Mouse (Mus musculus) G1E (cell line): ENCODE measurements around the gene Zfand3. TPM values are rescaled to one million over a fixed set of nuclear protein-coding genes. Genes with fewer than 3 reads are reported as not detected.

ENCODE experiments used
- ATAC-seq: 2 replicates; pipeline ENCODE4 v1.8.0; 2016; ENCODE audit warnings: mild to moderate bottlenecking; ENCODE audit not compliant: insufficient number of reproducible peaks, poor library complexity, low FRiP score, severe bottlenecking; ENCODE audit errors: extremely low read depth
- DNase-seq: peaks from one replicate; pipeline ENCODE4 v3.0.0; 2012; ENCODE audit warnings: low spot score
- H3K27me3 ChIP-seq: 2 replicates; pipeline ENCODE4 v1.6.1; 2012; ENCODE audit warnings: mild to moderate bottlenecking, low read length, inconsistent platforms; ENCODE audit not compliant: insufficient read depth
- H3K36me3 ChIP-seq: replicated peaks from 2 replicates; pipeline ENCODE3; 2012; ENCODE audit warnings: mild to moderate bottlenecking, inconsistent platforms
- H3K4me1 ChIP-seq: 2 replicates; pipeline ENCODE4 v1.6.1; 2012; ENCODE audit warnings: low read depth, low read length, inconsistent platforms, mixed read lengths; ENCODE audit not compliant: insufficient read depth
- H3K4me3 ChIP-seq: 2 replicates; pipeline ENCODE4 v1.5.1; 2012; ENCODE audit warnings: low read depth, mild to moderate bottlenecking, inconsistent platforms, low read length, moderate library complexity, mixed read lengths
- H3K9me3 ChIP-seq: replicated peaks from 2 replicates; pipeline ENCODE4 v1.6.1; 2012; ENCODE audit warnings: inconsistent platforms
- CTCF ChIP-seq: IDR thresholded peaks from 2 replicates; pipeline ENCODE4 v1.5.1; 2012; ENCODE audit warnings: low read depth, low read length, inconsistent platforms, mixed read lengths
- GATA1 ChIP-seq: IDR thresholded peaks from 2 replicates; pipeline ENCODE4 v1.6.1; 2012; ENCODE audit warnings: borderline replicate concordance, low read length, inconsistent platforms, mixed read lengths
- GATA2 ChIP-seq: IDR thresholded peaks from 2 replicates; pipeline ENCODE4 v1.6.1; 2012; ENCODE audit warnings: low read depth, low read length, inconsistent platforms, borderline replicate concordance
- POLR2AphosphoS5 ChIP-seq: IDR thresholded peaks from 2 replicates; pipeline ENCODE4 v1.6.1; 2012; ENCODE audit warnings: low read depth, low read length, inconsistent platforms; ENCODE audit not compliant: insufficient replicate concordance
- TAL1 ChIP-seq: conservative IDR thresholded peaks from 2 replicates; pipeline ENCODE4 v1.6.1; 2012; ENCODE audit warnings: low read depth, low read length, inconsistent platforms, mixed read lengths
- polyA plus RNA-seq: library from polyadenylated mRNA; stranded (reverse); fragments of >175 nt; gene quantifications from 2 replicates; pipeline ENCODE4 v1.2.3, GENCODE M21; 2012
- total RNA-seq, 2 experiments: library from RNA; stranded (forward) in 1 of 2; stranded (reverse) in 1 of 2; fragments of 200-1000 nt in 1 of 2; fragments of >200 nt in 1 of 2; fragmentation: Nextera tagmentation in 1 of 2; gene quantifications; 2 replicates each; pipeline ENCODE4 v1.2.3; 2014 to 2017

Gene Zfand3
- total and polyA plus RNA-seq, 3 experiments, result 17.6 to 93.6 (median 49.2) TPM

DNA sequence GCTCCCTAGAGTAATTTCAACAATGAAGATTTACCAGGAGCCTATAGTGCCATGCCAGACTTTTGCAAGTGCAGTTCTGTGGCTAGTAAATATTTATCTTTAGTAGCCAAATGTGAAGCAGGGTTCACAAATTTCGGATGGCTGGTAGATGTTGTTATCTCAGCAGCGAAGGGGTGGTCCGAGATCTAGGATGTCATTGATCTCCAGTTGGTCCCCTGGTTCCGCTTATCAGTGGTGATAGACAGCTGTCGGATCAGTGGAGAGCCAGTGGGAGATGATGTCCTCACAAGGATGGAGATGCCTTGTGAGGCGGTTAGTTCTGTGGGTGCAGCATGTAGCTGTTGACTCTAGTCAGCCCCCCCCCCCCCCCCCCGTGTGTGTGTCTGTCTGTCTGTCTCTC, 82.2 kb downstream of the Zfand3 start:
- H3K36me3 ChIP-seq, result peaks cover 18% of the 10 kb centered on the region
- H3K27me3 ChIP-seq, result no peaks in the 10 kb centered on the region
- peaks cover 9% of the 10 kb centered on the region for H3K4me1 ChIP-seq
- ATAC-seq, result no peak
- DNase-seq, result no peak
- TF ChIP-seq POLR2AphosphoS5 (no peak), TAL1 (no peak), GATA1 (no peak), CTCF (no peak), GATA2 (no peak)
- no peaks in the 10 kb centered on the region for H3K9me3 ChIP-seq
- H3K4me3 ChIP-seq, result no peak overlapping the region

DNA sequence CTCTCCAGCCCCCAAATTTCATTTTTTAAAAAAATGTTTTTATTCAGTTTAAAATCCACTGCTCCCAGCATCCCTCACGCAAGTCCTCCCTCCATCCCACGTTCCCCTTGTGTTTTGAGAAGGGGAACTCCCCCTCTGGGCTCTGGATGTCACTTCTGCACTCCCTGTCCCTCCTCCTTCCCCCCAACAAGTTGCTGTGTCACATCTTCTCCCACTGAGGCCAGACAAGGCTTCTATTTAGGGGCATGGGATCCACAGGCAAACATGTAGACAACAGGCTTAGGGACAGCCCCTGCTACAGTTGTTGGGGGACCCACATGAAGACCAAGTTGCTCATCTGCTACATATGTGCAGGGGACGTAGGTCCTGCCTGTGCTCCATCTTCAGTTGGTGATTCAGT, 83.9 kb downstream of the Zfand3 start:
- H3K4me3 ChIP-seq, result no peak overlapping the region
- H3K36me3 ChIP-seq, result peaks cover 15% of the 10 kb centered on the region
- H3K27me3 ChIP-seq, result no peaks in the 10 kb centered on the region
- no peaks in the 10 kb centered on the region for H3K9me3 ChIP-seq
- ATAC-seq (no peak), DNase-seq (no peak)
- TF ChIP-seq POLR2AphosphoS5, result no peak
- no peak for TF ChIP-seq CTCF
- no peak for TF ChIP-seq GATA1
- no peak for TF ChIP-seq TAL1
- no peak for TF ChIP-seq GATA2
- H3K4me1 ChIP-seq, result peaks cover 9% of the 10 kb centered on the region

DNA sequence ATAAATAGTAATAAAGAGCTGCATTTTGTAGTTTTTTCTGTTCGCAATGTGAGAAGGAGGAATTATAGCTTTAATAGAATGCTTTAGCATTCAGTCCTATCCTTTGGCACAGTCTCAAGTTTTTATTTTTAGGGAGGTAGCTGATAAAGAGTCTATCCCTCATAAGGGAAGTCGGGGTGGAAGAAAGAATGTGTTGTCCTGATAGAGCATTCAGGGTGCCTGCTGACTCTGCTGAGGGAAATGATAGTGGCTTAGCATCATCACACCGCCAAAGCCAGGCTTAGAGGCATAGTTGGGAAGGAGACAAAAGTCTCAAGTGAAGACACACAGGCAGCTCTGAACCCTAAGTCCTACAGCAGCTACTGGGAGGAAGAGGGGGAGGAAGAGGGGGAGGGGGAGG, 85.9 kb downstream of the Zfand3 start:
- Histone ChIP-seq H3K9me3 (no peaks in the 10 kb centered on the region), H3K36me3 (peaks cover 15% of the 10 kb centered on the region), H3K4me3 (no peak overlapping the region), H3K4me1 (peaks cover 9% of the 10 kb centered on the region), H3K27me3 (no peaks in the 10 kb centered on the region)
- DNase-seq, result no peak
- no peak for TF ChIP-seq GATA2
- TF ChIP-seq TAL1, result no peak
- no peak for TF ChIP-seq CTCF
- no peak for TF ChIP-seq GATA1
- no peak for TF ChIP-seq POLR2AphosphoS5
- ATAC-seq, result no peak

DNA sequence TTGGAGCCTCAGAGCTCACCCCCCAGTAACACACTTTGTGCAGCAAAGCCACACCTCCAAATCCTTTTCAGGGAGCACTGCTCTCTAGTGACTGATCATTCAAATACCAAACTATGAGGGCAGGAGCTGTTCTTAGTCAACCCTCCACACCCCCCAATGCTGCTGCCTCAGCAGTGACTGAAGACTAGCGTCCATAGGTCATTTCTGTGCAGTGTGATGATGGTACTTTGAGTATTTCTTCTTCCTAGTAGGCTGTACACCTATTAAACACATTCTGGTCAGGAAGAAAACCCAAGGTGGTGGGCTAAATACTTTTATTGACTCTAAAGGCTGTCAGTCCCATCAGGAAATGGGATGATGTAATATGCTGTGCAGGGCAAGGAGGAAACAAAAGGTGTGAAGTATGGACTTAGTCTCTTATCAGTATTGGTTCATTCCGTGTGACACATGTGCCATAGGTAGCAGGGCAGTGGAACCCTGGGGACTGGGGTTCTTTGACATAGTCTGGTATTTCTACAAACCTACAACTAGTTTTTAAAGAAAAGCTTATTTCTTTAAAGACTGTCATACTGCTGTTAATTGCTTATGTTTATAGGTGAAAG, 88.7 kb downstream of the Zfand3 start:
- H3K27me3 ChIP-seq, result no peaks in the 10 kb centered on the region
- peaks cover 21% of the 10 kb centered on the region for H3K36me3 ChIP-seq
- ATAC-seq, result no peak
- no peak overlapping the region for H3K4me3 ChIP-seq
- TF ChIP-seq POLR2AphosphoS5 (no peak), CTCF (no peak), GATA1 (no peak), GATA2 (no peak), TAL1 (no peak)
- H3K9me3 ChIP-seq, result peaks cover 3% of the 10 kb centered on the region; the same call in 1 of the 2 replicates
- H3K4me1 ChIP-seq, result peaks cover 22% of the 10 kb centered on the region
- no peak for DNase-seq

DNA sequence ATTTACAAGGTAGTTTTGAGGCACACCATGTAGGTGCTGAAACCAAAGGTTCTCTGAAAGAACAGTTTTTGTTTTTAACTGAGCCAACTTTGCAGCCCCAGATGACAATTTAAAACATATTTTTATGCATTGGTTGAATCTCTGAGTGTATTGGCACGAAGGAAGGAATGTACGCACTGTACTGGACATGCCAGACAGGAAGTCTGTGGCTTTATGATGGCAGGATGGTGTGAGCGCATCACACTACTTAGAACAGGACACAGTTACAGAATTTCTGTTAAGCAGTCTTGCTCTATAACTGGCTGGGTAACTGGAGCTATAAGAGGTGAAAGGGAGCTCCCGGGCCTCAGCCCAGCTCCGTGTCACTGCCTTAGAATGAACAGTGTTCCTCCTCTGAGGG, 92.6 kb downstream of the Zfand3 start:
- no peak for DNase-seq
- H3K4me1 ChIP-seq, result peaks cover 39% of the 10 kb centered on the region

DNA sequence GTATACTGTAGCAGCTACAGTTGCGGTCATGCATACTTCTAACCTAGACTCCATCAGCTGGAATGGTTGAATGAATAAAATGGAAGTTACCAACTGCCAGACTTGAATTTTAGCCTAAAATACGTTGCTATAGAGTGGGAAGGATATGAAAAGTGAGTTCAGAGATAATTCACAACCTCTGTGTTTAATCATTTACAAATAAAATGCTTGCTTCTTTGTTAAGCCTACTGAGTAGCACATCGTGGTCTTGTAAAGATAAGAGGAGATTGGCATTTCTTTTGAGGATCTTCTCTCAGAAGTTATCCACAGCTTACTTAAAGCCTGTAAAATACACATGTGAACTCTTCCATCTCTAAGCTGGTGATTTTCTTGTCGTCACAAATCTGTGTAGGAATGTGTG, 93.1 kb downstream of the Zfand3 start:
- H3K4me3 ChIP-seq, result no peak overlapping the region
- DNase-seq (no peak), ATAC-seq (no peak)
- no peak for TF ChIP-seq GATA2
- H3K4me1 ChIP-seq, result peaks cover 44% of the 10 kb centered on the region
- H3K36me3 ChIP-seq, result peaks cover 21% of the 10 kb centered on the region
- no peaks in the 10 kb centered on the region for H3K27me3 ChIP-seq
- H3K9me3 ChIP-seq, result peaks cover 3% of the 10 kb centered on the region; the same call in 1 of the 2 replicates

More for the DNA sequence above, 92.6 kb downstream of the Zfand3 start:
- H3K27me3 ChIP-seq, result no peaks in the 10 kb centered on the region
- no peak overlapping the region for H3K4me3 ChIP-seq
- peaks cover 3% of the 10 kb centered on the region; the same call in 1 of the 2 replicates for H3K9me3 ChIP-seq
- no peak for TF ChIP-seq CTCF
- TF ChIP-seq POLR2AphosphoS5, result no peak
- no peak for TF ChIP-seq TAL1
- TF ChIP-seq GATA2, result no peak
- TF ChIP-seq GATA1, result no peak
- H3K36me3 ChIP-seq, result peaks cover 21% of the 10 kb centered on the region
- no peak for ATAC-seq

DNA sequence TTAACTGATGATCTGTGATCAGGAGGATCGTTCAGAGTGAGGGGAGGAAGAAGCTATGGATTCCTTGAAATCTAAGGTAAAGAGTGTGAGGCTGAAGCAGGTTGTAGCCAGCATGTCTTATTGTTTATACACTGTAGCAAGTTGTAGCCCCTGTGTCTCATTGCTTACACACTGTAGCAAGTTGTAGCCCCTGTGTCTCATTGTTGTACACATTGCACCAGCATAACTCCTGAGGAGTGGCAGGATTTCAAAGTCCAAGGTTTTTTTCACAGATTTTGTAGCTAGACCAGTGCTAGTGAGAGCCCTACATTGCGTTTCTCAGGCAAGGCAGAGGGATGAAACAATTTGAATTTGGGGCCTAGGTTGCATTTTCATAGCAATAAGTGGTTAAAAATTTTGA, 95.1 kb downstream of the Zfand3 start:
- Histone ChIP-seq H3K9me3 (peaks cover 4% of the 10 kb centered on the region; the same call in 1 of the 2 replicates), H3K36me3 (peaks cover 14% of the 10 kb centered on the region), H3K27me3 (no peaks in the 10 kb centered on the region), H3K4me3 (no peak overlapping the region), H3K4me1 (peaks cover 61% of the 10 kb centered on the region)
- DNase-seq (no peak), ATAC-seq (no peak)
- TF ChIP-seq GATA1 (no peak), POLR2AphosphoS5 (no peak), CTCF (no peak), TAL1 (no peak), GATA2 (no peak)
